Mouse (Mus musculus) intestine, embryonic 15.5 days (tissue): ENCODE measurements at regions not wholly inside any gene's neighbourhood (a gene's known extent, or its start where the extent isn't known, plus 50 kb on each side); places are given as distances from the start of the nearest gene placed in this dataset.

Source experiments
- ATAC-seq: fragments of 200-750 bp; cut with Nextera tagmentation; 2 replicates; pipeline ENCODE4 v1.8.0; 2017; ENCODE audit warnings: moderate TSS enrichment, moderate library complexity
- H3K27ac ChIP-seq: fragments of 300-500 bp; sonication (generic); 2 replicates; pipeline ENCODE4 v1.5.1; 2015; ENCODE audit warnings: mild to moderate bottlenecking, inconsistent platforms
- H3K27me3 ChIP-seq: fragments of 300-500 bp; sonication (generic); replicated peaks from 2 replicates; pipeline ENCODE4 v1.6.1; 2015; ENCODE audit warnings: inconsistent platforms
- H3K36me3 ChIP-seq: fragments of 300-500 bp; sonication (generic); 2 replicates; pipeline ENCODE4 v1.6.1; 2015; ENCODE audit warnings: inconsistent platforms
- H3K4me1 ChIP-seq: fragments of 300-500 bp; sonication (generic); replicated peaks from 2 replicates; pipeline ENCODE4 v1.6.1; 2015; ENCODE audit warnings: inconsistent platforms
- H3K4me2 ChIP-seq: fragments of 300-500 bp; sonication (generic); replicated peaks from 2 replicates; pipeline ENCODE4 v1.6.1; 2015; ENCODE audit warnings: mild to moderate bottlenecking, inconsistent platforms
- H3K4me3 ChIP-seq: fragments of 300-500 bp; sonication (generic); replicated peaks from 2 replicates; pipeline ENCODE4 v1.5.1; 2015; ENCODE audit warnings: inconsistent platforms
- H3K9ac ChIP-seq: fragments of 300-500 bp; sonication (generic); 2 replicates; pipeline ENCODE4 v1.6.1; 2015; ENCODE audit warnings: inconsistent platforms
- H3K9me3 ChIP-seq: fragments of 300-500 bp; sonication (generic); 2 replicates; pipeline ENCODE4 v1.6.1; 2016; ENCODE audit warnings: inconsistent platforms
- WGBS: fragments of 180-500 bp; shearing (Covaris S2); methylation state at CpG from one replicate; pipeline ENCODE4 v1.1.7; 2015; 5-methylcytosine and 5-hydroxymethylcytosine counted together

DNA sequence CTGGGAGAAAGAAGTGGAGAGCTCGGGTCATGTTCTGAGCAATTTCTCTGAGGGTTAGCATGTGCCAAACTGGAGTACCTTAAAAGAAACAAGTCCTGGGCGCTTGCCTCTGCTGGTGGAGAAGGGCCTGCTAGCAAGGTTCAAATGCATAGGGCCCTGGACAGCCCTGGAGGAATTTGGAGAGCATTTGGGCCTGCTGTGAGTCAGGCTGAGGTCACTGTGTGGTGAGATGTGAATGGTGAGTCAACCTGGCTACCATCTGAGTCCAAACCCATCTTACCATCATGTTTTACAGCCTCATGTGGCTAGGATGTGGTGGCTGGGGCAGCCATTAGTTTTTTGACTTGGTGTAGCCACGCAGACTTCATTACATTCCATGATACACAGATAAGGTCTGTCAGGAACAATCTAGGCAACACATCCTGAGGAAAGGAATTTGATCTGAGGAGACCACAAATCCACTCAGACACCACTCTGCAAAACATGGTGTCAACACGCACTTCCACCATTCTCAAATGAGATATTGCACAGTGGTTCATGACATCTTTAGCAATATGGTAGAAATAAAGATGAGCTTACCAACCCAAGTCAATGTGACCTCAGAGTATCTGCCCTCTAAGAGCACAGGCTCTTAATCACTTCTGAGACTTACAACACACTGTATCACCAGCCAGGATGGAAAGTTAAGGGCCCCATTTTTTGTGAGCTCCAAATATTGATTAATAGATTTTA is 83.1 kb downstream of the Thbs2 start:
- H3K4me3 ChIP-seq: no peak overlapping the region
- H3K4me1 ChIP-seq: no peaks in the 10 kb centered on the region
- H3K36me3 ChIP-seq: no peaks in the 10 kb centered on the region
- ATAC-seq: no peak
- no peak overlapping the region for H3K4me2 ChIP-seq
- WGBS: 79% methylated on average over 4 of the region's 4 CpGs
- H3K27ac ChIP-seq: no peak overlapping the region
- no peaks in the 10 kb centered on the region for H3K9me3 ChIP-seq
- H3K9ac ChIP-seq: no peak overlapping the region
- H3K27me3 ChIP-seq: no peaks in the 10 kb centered on the region

DNA sequence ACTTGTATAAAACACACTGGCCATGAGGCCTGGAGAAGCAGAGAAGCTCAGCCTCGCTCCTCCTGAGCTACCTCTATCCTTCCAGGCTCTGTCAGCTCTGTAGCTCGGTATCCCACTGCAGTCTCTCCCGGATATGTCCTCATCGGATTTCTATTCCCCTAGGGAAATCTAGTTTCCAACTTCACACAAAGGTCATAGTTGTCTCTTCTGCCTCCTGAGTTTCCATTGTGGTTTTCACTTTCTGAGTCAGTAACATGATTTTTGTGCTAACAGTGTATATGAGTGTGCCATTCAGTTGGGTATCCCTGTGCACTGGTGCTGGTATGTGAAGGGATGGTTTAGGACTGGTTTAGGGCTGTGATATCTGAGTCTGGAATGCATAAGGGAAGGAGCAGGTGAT is 85.2 kb downstream of the Thbs2 start:
- no peaks in the 10 kb centered on the region for H3K4me1 ChIP-seq
- no peak overlapping the region for H3K4me2 ChIP-seq
- no peak overlapping the region for H3K9ac ChIP-seq
- no peaks in the 10 kb centered on the region for H3K27me3 ChIP-seq
- no peak for ATAC-seq
- no peak overlapping the region for H3K27ac ChIP-seq
- H3K4me3 ChIP-seq: no peak overlapping the region
- H3K9me3 ChIP-seq: no peaks in the 10 kb centered on the region
- 73% methylated on average over 4 of the region's 4 CpGs for WGBS
- no peaks in the 10 kb centered on the region for H3K36me3 ChIP-seq

DNA sequence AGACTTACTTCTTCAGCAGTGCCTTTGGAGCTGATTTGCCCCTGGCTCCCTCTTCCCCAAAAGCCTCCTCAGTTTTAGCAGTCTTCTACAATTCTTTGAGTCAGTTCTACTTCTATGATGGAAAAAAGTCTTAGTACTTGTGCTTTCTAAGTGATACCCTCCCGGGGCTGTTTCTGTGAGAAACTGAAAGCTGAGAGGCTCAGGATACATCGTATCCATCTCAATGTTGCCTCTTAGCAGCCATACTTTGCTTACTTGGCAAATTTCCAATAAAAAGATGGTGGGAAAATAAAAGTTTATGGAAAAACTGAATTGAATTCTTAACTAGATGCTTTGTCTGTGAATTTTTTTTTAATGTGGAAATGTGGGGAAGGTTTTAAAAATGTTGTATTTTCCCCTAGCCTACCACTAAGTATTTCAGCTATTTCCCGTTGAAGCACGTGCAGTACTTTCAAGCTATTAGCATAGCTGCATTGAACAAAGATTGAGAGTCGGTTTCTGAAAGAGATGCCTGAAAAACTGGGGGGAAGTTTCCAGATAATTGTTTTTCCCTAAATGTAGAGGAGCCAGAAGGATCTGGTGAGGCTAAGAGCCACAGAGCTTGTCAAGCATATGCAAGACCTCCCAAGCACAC is 87.6 kb downstream of the Thbs2 start:
- no peaks in the 10 kb centered on the region for H3K4me1 ChIP-seq
- no peak overlapping the region for H3K27ac ChIP-seq
- no peak for ATAC-seq
- no peak overlapping the region for H3K4me2 ChIP-seq
- WGBS: 66% methylated on average over 5 of the region's 5 CpGs
- no peaks in the 10 kb centered on the region for H3K36me3 ChIP-seq
- H3K4me3 ChIP-seq: no peak overlapping the region
- H3K27me3 ChIP-seq: no peaks in the 10 kb centered on the region
- H3K9me3 ChIP-seq: no peaks in the 10 kb centered on the region
- H3K9ac ChIP-seq: no peak overlapping the region

DNA sequence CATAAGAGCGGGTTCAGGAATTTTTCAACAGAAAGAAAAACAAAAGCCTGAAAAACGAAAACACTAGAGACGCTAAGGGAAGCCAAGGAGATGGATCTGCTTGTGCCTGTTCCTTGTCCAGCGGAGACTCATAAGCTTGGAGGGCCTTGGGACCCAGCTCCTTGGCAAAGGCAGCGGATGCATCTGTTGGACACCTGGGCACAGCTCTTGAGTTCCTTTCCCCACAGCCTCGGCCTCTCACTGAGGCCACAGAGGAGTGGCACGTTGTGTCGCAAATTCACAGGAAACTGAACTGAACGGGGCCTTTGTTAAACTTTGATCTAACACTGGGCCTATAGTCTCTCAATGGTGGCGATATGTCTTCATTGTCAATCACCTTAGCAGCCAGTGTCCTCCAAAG is 94.4 kb downstream of the Thbs2 start:
- 76% methylated on average over 10 of the region's 10 CpGs for WGBS
- ATAC-seq: no peak

DNA sequence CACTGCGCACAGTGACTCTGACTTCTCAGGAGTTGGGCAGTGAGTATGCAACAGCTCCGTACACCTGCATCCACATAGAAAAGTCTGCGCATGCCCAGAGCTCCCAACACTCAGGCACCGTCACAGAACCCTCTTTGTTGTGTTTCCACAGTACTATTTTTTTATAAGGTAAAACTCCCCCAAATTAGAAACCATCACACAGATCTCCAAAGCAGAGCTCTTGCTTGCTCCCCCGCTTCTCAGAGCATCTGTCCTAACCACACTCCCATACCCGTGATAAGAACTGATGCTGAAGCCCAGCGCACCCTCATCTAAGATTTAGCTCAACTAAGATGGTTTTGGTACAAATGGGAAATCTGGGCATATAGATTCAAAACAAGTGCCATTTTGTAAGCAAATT is 97.6 kb downstream of the Thbs2 start:
- ATAC-seq: no peak
- 86% methylated on average over 7 of the region's 7 CpGs for WGBS
- Histone ChIP-seq H3K9me3 (no peaks in the 10 kb centered on the region), H3K27ac (no peak overlapping the region), H3K27me3 (no peaks in the 10 kb centered on the region), H3K36me3 (no peaks in the 10 kb centered on the region), H3K4me1 (0 out of 2 replicates have a peak, but pooled peaks cover 4% of the 10 kb centered on the region), H3K4me3 (no peak overlapping the region), H3K4me2 (no peak overlapping the region), H3K9ac (no peak overlapping the region)

More for the DNA sequence above, 94.4 kb downstream of the Thbs2 start:
- Histone ChIP-seq H3K36me3 (no peaks in the 10 kb centered on the region), H3K27me3 (no peaks in the 10 kb centered on the region), H3K4me1 (0 out of 2 replicates have a peak, but pooled peaks cover 4% of the 10 kb centered on the region), H3K9ac (no peak overlapping the region), H3K9me3 (no peaks in the 10 kb centered on the region), H3K27ac (no peak overlapping the region), H3K4me3 (no peak overlapping the region), H3K4me2 (no peak overlapping the region)

DNA sequence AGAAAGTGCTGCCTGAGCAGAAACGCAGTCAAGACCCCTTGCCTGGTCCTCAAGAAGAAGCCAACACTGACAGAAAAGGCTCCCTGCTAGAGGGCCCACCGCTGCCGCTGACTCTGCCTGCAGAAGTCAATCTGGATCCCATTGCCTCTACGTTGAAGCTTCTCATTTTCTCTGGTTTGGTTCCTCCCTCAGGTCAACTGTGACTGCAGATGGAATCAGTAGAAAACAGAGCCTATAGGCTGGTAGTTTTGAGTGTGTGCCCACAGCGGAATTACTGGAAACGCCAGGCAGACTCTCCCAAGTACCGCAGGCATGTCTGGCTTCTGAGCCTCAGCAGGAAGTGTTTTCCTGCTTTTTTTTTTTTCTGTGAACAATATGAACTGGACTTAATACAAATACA is 98.5 kb downstream of the Thbs2 start:
- Histone ChIP-seq H3K9me3 (no peaks in the 10 kb centered on the region), H3K4me3 (no peak overlapping the region), H3K4me1 (0 out of 2 replicates have a peak, but pooled peaks cover 4% of the 10 kb centered on the region), H3K9ac (no peak overlapping the region), H3K27me3 (no peaks in the 10 kb centered on the region), H3K36me3 (no peaks in the 10 kb centered on the region), H3K27ac (no peak overlapping the region), H3K4me2 (no peak overlapping the region)
- ATAC-seq: no peak
- WGBS: 72% methylated on average over 7 of the region's 7 CpGs

DNA sequence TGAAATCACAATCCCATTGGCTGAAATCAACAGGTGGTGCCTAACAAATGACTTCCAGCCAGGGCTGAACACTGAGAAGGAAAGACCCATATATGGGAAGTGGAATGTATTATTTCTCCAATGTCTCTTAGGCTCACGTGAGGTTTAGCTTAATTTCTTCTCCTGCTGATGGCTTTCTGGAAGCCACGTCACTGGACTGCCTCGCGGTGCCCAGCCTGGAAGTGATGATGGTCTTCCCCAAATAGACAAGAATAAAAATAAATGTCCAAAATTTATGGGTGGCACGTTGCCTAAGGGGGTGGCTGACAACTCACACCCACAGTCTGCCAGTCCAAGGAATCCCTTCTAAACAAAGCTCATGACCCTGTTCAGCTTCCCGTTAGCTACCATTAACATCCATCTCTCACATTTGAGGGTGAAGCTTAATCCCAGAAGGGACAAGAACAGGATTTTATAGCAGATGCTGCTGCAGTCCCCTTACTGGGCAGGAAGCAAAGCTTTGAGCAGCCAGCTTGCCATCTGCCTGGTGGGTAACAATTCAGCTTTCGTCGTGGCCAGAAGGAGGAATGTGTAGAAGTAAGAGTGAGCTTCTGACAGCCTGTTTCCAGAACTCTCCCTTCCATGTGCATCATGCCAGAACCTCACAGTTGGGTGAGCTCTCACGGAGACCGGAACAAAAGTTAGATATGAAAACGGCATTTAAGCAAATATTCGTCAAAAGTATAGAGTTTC is 105.8 kb downstream of the Thbs2 start:
- Histone ChIP-seq H3K9ac (no peak overlapping the region), H3K36me3 (no peaks in the 10 kb centered on the region), H3K27ac (no peak overlapping the region), H3K4me1 (no peaks in the 10 kb centered on the region), H3K9me3 (no peaks in the 10 kb centered on the region), H3K27me3 (no peaks in the 10 kb centered on the region), H3K4me2 (no peak overlapping the region), H3K4me3 (no peak overlapping the region)
- no peak for ATAC-seq
- WGBS: 77% methylated on average over 12 of the region's 12 CpGs

DNA sequence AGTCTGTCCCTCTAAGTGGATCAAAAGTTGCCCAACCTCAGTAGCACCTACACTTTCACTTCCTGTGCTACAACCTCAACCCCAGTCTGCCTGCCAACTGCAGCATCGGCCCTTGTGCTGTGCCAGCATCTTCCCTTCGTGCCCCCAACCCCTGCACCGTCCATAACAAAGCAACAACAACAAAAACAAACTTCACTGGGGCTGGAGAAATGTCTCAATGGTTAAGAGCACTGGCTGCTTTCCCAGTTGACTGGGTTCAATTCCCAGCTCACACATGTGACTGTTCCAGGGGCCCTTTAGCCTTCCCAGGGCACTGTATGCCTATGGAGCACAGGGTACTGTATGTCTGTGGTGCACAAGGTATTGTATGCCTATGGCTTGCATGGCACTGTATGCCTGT is 114.4 kb downstream of the Thbs2 start:
- WGBS: 78% methylated on average over 3 of the region's 3 CpGs
- H3K36me3 ChIP-seq: no peaks in the 10 kb centered on the region
- H3K4me2 ChIP-seq: no peak overlapping the region
- H3K9me3 ChIP-seq: no peaks in the 10 kb centered on the region
- no peaks in the 10 kb centered on the region for H3K27me3 ChIP-seq
- H3K27ac ChIP-seq: no peak overlapping the region
- ATAC-seq: no peak
- 0 out of 2 replicates have a peak, but pooled peaks cover 6% of the 10 kb centered on the region for H3K4me1 ChIP-seq
- no peak overlapping the region for H3K4me3 ChIP-seq
- H3K9ac ChIP-seq: no peak overlapping the region

DNA sequence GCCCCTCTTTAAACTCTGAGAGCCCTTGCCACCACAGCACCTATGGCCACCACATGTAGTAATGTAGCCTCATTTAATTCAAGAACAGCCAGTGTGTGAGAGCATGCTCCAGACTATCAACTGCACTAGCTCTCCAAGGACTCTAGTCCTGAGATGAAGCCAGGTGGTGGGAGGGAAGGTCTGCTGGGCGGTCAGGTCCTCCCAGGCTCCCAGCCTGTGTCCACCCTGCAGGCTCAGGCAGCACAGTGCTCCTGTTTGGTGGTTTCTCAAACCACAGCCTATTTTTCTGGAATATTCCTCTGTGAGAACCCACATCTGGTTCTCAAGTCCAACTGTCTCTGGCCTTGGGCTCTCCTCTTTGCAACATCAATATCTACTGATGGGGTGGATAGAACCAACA is 115.3 kb downstream of the Thbs2 start:
- Histone ChIP-seq H3K4me1 (0 out of 2 replicates have a peak, but pooled peaks cover 6% of the 10 kb centered on the region), H3K36me3 (no peaks in the 10 kb centered on the region), H3K9ac (no peak overlapping the region), H3K27ac (no peak overlapping the region), H3K4me2 (no peak overlapping the region), H3K27me3 (no peaks in the 10 kb centered on the region), H3K9me3 (no peaks in the 10 kb centered on the region), H3K4me3 (no peak overlapping the region)
- ATAC-seq: no peak
- 80% methylated on average over 1 of the region's 1 CpGs for WGBS

DNA sequence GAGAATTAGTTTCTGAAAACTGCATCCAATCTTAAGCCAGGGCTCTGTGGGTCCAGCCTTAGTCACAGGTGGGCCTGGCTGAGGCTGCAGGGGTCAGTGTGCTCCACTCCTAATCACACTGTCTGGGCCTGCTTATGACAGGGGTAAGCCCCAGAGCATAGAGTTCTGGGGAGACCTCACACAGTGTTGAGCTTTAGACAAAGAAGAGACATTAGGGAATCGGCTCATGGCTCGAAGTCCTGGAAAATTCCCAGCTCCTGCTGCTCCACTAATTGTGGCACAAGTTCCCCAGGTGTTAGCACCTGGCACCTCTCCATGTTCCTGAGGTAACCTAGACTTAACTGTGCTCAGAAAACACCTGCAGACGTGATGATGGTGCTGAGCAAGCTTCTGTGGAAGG is 115.8 kb downstream of the Thbs2 start:
- Histone ChIP-seq H3K27me3 (no peaks in the 10 kb centered on the region), H3K9ac (no peak overlapping the region), H3K4me2 (no peak overlapping the region), H3K27ac (no peak overlapping the region), H3K36me3 (no peaks in the 10 kb centered on the region), H3K4me3 (no peak overlapping the region), H3K9me3 (no peaks in the 10 kb centered on the region), H3K4me1 (0 out of 2 replicates have a peak, but pooled peaks cover 6% of the 10 kb centered on the region)
- WGBS: 49% methylated on average over 3 of the region's 3 CpGs
- ATAC-seq: no peak

DNA sequence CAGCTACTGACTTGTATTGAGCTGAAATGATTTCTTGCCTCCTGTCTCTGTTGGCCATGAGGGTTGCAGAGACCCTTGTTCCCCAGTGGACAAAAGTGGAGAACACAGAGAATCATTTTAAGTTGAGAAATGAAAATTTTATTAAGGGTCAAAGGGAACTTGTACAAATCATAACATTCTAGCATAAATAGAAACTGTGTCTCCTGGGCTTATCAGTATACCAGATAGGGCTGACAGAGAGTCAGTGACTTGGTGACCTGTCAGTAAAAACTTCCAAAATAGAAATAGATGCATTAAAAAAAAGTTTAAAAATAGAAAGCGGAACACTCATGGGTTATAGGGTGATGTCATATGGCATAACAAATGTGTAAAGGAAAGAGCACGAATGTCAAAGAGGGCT is 117.9 kb downstream of the Thbs2 start:
- no peak overlapping the region for H3K4me3 ChIP-seq
- 69% methylated on average over 2 of the region's 2 CpGs for WGBS
- 0 out of 2 replicates have a peak, but pooled peaks cover 6% of the 10 kb centered on the region for H3K4me1 ChIP-seq
- H3K36me3 ChIP-seq: no peaks in the 10 kb centered on the region
- no peaks in the 10 kb centered on the region for H3K9me3 ChIP-seq
- no peak overlapping the region for H3K27ac ChIP-seq
- no peak for ATAC-seq
- H3K27me3 ChIP-seq: no peaks in the 10 kb centered on the region
- no peak overlapping the region for H3K4me2 ChIP-seq
- H3K9ac ChIP-seq: no peak overlapping the region

DNA sequence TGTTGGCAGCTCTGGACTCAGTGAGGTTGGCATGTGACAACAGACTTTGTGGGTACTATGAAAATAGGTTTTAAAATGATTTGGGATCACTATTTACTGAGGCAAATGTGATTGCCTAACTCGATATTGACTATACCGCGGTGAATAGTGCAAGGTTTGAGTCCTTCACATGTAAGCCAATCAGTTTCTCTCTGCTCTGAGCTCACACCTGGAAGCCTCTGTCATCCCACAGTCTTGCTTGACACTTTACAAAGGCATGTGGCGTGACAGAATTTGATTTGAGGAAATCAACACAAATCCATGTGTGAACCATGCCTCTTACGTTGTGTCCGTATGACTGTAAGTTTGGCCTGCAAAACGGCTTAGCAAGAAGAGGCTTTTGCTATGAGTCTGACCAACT is 122.9 kb downstream of the Thbs2 start:
- H3K9ac ChIP-seq: no peak overlapping the region
- no peak overlapping the region for H3K27ac ChIP-seq
- no peak overlapping the region for H3K4me3 ChIP-seq
- H3K9me3 ChIP-seq: no peaks in the 10 kb centered on the region
- no peaks in the 10 kb centered on the region for H3K36me3 ChIP-seq
- ATAC-seq: no peak
- 91% methylated on average over 7 of the region's 7 CpGs for WGBS
- H3K27me3 ChIP-seq: no peaks in the 10 kb centered on the region
- 0 out of 2 replicates have a peak, but pooled peaks cover 6% of the 10 kb centered on the region for H3K4me1 ChIP-seq
- H3K4me2 ChIP-seq: no peak overlapping the region
